Mouse (Mus musculus) megakaryocyte, embryonic 14.5 days (primary cell): Measurements from ENCODE around the gene Celsr2. TPM values are rescaled to one million over a fixed set of nuclear protein-coding genes. Genes with fewer than 3 reads are reported as not detected.

ENCODE experiments used
- H3K27me3 ChIP-seq: replicated peaks from 2 replicates; pipeline ENCODE3; 2012; ENCODE audit warnings: inconsistent platforms
- H3K36me3 ChIP-seq: replicated peaks from 2 replicates; pipeline ENCODE3; 2012; ENCODE audit warnings: low read length, inconsistent platforms, mixed read lengths
- H3K4me1 ChIP-seq: 2 replicates; pipeline ENCODE4 v1.6.1; 2012; ENCODE audit warnings: inconsistent platforms
- H3K4me3 ChIP-seq: replicated peaks from 2 replicates; pipeline ENCODE3; 2012; ENCODE audit warnings: moderate library complexity, mild to moderate bottlenecking, inconsistent platforms
- H3K9me3 ChIP-seq: 2 replicates; pipeline ENCODE4 v1.6.1; 2012; ENCODE audit warnings: inconsistent platforms
- FLI1 ChIP-seq: IDR thresholded peaks from 2 replicates; pipeline ENCODE4 v1.6.1; 2012; ENCODE audit warnings: low read length, inconsistent platforms, mixed read lengths
- GATA1 ChIP-seq: IDR thresholded peaks from 3 replicates; pipeline ENCODE4 v1.6.1; 2012; ENCODE audit warnings: mixed read lengths, low read length, inconsistent platforms, borderline replicate concordance
- polyA plus RNA-seq: library from polyadenylated mRNA; stranded (reverse); fragments of >175 nt; gene quantifications from 2 replicates; pipeline ENCODE4 v1.2.3, GENCODE M21; 2012; ENCODE audit warnings: low replicate concordance; ENCODE audit not compliant: insufficient read depth

Gene Celsr2
- polyA plus RNA-seq, 1 experiment = 7.8 TPM

- Histone ChIP-seq H3K36me3 (peaks cover 17% of the 10 kb centered on the region), H3K4me1 (peaks cover 38% of the 10 kb centered on the region), H3K4me3 (peak overlapping the region; percentile 91), H3K9me3 (peaks cover 36% of the 10 kb centered on the region), H3K27me3 (peaks cover 78% of the 10 kb centered on the region)
- no peak for TF ChIP-seq GATA1
- no peak for TF ChIP-seq FLI1
Observed at GRCm38 (mm10) chr3:108415831-108416223, 475 bp upstream of the Celsr2 start.

- H3K4me3 ChIP-seq = peak overlapping the region; percentile 7
- TF ChIP-seq GATA1 = no peak
- TF ChIP-seq FLI1 = no peak
- peaks cover 36% of the 10 kb centered on the region for H3K9me3 ChIP-seq
- H3K36me3 ChIP-seq = peaks cover 17% of the 10 kb centered on the region
- H3K27me3 ChIP-seq = peaks cover 89% of the 10 kb centered on the region
- H3K4me1 ChIP-seq = peaks cover 44% of the 10 kb centered on the region
Observed at GRCm38 (mm10) chr3:108413634-108414360, 1.6 kb downstream of the Celsr2 start.

- Histone ChIP-seq H3K27me3 (peaks cover 91% of the 10 kb centered on the region), H3K9me3 (peaks cover 36% of the 10 kb centered on the region), H3K4me3 (no peak overlapping the region), H3K36me3 (peaks cover 17% of the 10 kb centered on the region), H3K4me1 (peaks cover 27% of the 10 kb centered on the region)
- no peak for TF ChIP-seq GATA1
- TF ChIP-seq FLI1 = no peak
Observed at GRCm38 (mm10) chr3:108411754-108412121, 3.6 kb downstream of the Celsr2 start.

- Histone ChIP-seq H3K4me3 (no peak overlapping the region), H3K4me1 (peaks cover 22% of the 10 kb centered on the region), H3K9me3 (peaks cover 36% of the 10 kb centered on the region), H3K36me3 (peaks cover 17% of the 10 kb centered on the region), H3K27me3 (peaks cover 90% of the 10 kb centered on the region)
- no peak for TF ChIP-seq GATA1
- TF ChIP-seq FLI1 = no peak
Observed at GRCm38 (mm10) chr3:108411026-108411753, 4.2 kb downstream of the Celsr2 start.

GRCm38 (mm10) chr3:108410359-108410714 is 5.0 kb downstream of the Celsr2 start:
- Histone ChIP-seq H3K4me3 (no peak overlapping the region), H3K36me3 (peaks cover 17% of the 10 kb centered on the region), H3K4me1 (peaks cover 13% of the 10 kb centered on the region), H3K27me3 (peaks cover 88% of the 10 kb centered on the region), H3K9me3 (peaks cover 36% of the 10 kb centered on the region)
- TF ChIP-seq FLI1 (no peak), GATA1 (no peak)

- H3K4me3 ChIP-seq = no peak overlapping the region
- TF ChIP-seq FLI1 = no peak
- TF ChIP-seq GATA1 = no peak
- H3K9me3 ChIP-seq = peaks cover 31% of the 10 kb centered on the region
- peaks cover 17% of the 10 kb centered on the region for H3K36me3 ChIP-seq
- H3K27me3 ChIP-seq = peaks cover 85% of the 10 kb centered on the region
- peaks cover 8% of the 10 kb centered on the region; the same call in 1 of the 2 replicates for H3K4me1 ChIP-seq
Observed at GRCm38 (mm10) chr3:108409656-108410358, 5.5 kb downstream of the Celsr2 start.

- TF ChIP-seq FLI1 = no peak
- H3K4me3 ChIP-seq = no peak overlapping the region
- H3K4me1 ChIP-seq = peaks cover 6% of the 10 kb centered on the region; the same call in 1 of the 2 replicates
- peaks cover 18% of the 10 kb centered on the region for H3K9me3 ChIP-seq
- H3K27me3 ChIP-seq = peaks cover 81% of the 10 kb centered on the region
- H3K36me3 ChIP-seq = peaks cover 9% of the 10 kb centered on the region
Observed at GRCm38 (mm10) chr3:108408517-108409008, 6.8 kb downstream of the Celsr2 start.

DNA sequence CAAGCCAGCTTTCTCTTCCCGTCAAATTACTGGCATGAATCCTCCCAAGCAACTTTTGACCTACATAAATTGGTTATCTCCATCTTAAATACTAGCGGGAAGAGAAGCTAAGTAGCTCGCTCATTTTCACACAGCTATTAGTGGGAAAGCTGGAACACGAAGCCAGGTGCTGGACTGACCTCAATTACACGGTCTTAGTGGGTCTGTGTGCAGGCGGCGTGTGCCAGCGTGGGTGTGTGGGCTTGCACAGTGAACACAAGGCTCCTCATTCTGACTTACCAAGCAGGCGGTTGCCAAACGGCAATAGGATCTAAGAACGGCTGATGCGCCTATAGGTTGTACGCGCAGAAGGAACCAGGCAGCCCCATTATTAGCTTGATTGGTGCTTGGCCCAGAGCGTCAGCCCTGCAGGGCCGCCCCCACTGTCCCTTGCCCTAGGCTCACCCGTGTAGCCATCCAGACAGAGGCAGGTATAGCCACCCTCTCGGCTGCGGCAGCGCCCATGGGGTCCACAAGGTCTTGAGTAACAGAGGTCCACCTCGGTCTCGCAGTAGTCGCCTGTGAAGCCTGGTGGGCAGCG is 9.0 kb downstream of the Celsr2 start:
- Histone ChIP-seq H3K27me3 (peaks cover 81% of the 10 kb centered on the region), H3K36me3 (no peaks in the 10 kb centered on the region), H3K4me3 (no peak overlapping the region), H3K9me3 (no peaks in the 10 kb centered on the region), H3K4me1 (peaks cover 17% of the 10 kb centered on the region)
- TF ChIP-seq GATA1 = no peak
- TF ChIP-seq FLI1 = no peak

DNA sequence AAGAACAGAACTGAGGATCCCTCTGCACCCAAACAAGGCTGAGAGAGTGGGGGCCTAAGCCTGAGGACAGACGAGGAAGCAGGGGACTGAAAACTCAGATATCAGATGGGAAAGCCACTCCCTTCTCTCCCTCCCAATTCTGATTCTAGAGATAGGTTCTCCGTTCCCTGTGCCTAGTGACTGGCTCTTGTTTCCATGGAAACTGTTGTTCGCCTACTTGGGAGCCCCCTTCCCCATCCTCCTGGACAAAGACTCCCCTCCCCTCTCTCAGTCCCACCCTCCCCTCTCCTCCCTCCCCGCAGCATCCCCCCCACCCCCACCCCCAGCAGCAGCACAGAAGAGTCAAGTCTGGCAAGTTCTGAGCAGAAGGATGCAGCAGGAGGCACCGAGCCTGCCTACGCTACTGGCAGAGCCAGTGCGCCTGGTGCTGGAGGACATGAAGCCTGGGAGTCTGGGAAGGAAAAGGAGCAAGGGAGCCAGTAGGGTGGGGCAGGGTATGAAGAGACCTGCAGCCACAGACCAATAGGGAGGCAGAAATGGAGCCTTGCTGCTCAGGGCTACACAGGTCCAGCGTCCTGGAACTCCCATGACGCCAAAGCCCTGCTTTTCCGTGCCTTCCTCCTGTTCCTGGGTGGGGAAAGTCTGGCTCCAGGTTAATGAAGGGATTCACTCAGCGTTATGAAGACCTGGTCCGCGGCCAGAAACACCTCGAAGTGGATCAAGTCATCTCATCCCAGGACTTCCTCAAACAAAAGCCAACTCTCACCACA is 9.6 kb downstream of the Celsr2 start:
- Histone ChIP-seq H3K9me3 (no peaks in the 10 kb centered on the region), H3K36me3 (no peaks in the 10 kb centered on the region), H3K4me3 (no peak overlapping the region), H3K4me1 (peaks cover 21% of the 10 kb centered on the region), H3K27me3 (peaks cover 80% of the 10 kb centered on the region)
- TF ChIP-seq GATA1 = no peak
- TF ChIP-seq FLI1 = no peak
